Mouse (Mus musculus) gastrocnemius, postnatal 25 days (tissue): ENCODE measurements around the gene Greb1. TPM values are rescaled to one million over a fixed set of nuclear protein-coding genes. Genes with fewer than 3 reads are reported as not detected.

ENCODE experiments used
- DNase-seq: peaks from one replicate; pipeline ENCODE4 v3.0.0; 2022
- long read RNA-seq, 2 experiments: library from polyadenylated mRNA; stranded (forward); transcript quantifications; one replicate each; pipeline ENCODE4 v2.0.0; 2021
- total RNA-seq, 2 experiments: library from RNA; stranded (reverse); gene quantifications; 1 replicate in 1 of 2; 2 replicates in 1 of 2; pipeline ENCODE4 v1.2.3; 2021

The Greb1 gene
- under 1 TPM; 0.56 to 0.67 TPM for total RNA-seq
- long read RNA-seq, experiment 1 = 0 reads
- long read RNA-seq, experiment 2 = 0 reads

DNA sequence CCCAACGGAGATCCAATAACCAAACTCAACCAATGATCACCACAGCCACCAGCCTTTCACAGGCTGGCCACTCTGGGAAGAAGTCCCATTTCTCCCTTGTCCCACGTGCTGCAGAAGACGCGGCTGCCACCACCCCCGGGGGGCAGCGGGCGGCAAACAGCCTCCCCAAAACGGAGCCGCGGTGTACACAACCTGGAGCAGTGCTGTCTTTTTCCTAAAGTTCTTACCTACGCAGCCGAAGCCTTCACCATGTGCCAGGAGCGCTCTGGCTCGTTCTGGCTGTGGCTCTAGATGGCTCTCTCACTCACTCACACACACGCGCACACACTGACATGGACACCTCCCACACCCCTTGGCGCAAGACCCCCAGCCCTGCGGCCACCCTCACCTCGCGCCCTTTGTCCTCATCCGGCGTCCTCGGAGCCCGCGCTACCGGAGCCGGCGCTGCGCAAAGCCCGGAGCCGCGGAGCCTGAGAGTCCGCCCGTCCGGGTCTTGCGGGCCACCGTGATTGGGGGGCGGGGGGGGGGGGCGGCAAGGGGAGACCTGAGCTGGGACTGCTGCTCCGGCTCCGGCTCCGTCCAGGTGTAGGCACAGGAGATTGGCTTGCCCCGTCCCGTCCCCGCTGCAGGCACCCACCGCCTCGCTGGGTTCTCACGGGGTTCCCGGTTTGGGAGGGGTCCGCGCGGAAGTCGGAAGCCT is at the start of gene Greb1:
Greb1 (minus strand) TSS at position 628 of the 700 bp plus-strand sequence.
- no peak for DNase-seq

DNA sequence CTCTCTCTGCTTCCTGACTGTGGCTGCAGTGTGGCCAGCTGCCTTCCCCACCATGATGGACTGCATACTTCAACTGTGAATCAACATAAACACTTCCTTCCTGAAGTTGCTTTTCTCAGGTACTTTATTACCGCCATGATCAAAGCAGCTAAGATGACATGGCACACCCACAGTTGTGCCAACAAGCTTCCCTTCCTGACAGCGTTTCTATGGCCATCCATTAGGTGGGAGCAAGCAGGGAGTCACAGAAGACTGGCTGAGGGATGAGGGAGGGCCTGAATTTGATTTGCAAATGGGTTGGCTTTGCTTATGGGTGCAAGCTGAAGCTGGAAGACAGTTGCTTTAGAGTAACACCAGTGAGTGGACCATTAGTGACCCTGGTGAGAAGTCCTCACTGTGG is 49.1 kb upstream of the Greb1 start:
- DNase-seq = no peak

DNA sequence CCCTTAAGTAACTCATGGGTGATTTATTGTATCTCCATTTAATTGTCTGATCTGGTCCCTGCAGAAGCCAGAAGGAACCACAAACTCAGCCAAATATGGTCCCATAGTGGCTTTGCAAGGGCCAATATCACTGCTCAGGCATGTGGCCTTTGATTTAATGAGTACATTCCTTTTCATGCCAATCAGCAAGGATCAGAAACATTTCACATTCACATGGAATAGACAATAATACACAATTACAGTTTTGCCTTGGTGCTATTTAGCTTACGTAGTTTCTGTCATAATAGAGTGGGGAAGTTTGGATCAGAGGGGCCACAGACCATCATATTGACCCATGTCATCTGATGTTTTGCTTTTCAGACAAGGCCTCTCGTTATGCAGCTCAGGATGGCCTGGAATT is 47.8 kb upstream of the Greb1 start:
- no peak for DNase-seq

DNA sequence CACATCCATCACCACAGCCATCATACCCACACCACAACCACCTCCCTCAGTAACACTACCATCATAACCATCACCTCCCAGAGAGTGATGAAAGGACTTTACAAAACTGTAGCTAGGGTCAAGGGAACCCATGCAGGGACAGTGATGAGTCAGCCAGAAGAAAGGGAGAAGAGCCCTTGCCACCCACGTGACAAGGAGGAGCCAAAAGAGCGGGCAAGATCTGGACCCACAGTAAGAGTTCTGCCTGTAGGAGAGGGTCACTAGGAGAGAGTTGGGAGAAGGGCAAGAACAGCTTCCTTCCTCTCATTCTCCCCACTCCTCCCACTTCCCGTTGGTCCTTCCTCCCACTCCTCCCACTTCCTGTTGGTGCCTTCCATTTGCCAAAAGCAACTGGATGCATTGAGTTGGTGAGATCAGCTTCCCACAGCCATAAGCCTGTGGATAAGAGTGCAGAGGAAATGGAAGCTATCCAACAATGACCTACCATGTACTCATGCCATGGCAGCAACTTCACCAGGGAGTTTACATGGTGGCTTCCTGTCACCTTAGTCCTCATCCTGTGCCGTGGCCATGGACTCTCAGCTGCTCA is 46.6 kb upstream of the Greb1 start:
- no peak for DNase-seq

DNA sequence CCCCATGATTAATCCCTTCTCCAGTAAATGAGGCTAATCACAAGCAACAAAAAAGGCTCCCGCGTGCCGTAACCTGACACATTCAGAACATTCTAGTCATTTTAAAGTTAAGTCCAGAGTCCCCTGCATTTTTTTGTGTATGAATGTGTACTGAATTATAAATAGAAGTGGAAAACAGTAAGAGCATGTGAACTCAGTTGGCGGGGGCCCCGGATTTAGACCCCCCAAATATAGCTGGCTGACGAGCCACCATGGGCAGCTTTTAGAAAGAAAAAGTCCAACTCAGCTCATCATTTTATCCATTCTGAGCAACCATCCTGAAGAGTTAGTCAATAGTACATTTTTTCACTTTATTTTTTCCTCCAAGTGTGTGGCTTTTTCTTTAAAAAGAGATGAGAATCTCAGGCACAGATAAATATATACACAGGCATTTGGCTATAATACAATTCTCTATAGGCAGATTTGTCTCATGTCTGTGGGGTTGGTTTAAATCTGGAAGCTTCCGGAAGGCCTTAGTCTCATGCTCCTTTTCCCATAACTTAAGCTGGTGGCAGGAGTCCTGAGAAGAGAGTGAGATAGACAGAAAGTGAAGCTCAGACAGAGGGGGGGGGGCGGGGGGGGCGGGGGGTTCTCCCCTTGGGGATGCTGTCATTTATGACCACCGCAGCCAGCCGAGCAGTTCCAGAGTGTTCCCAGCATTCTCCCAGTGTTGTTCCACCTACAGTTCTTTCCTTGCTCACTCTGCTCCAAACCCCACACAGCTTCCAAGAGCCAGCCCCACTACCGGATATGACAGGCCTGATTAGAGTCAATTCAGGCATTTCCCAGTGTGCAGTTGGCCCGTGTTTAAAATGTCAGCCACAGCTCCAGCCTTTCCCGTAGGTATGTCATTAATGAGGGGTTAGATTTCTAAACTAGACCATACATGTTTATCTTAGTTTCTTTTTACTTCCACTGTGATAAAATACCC is 44.2 kb upstream of the Greb1 start:
- DNase-seq = no peak

DNA sequence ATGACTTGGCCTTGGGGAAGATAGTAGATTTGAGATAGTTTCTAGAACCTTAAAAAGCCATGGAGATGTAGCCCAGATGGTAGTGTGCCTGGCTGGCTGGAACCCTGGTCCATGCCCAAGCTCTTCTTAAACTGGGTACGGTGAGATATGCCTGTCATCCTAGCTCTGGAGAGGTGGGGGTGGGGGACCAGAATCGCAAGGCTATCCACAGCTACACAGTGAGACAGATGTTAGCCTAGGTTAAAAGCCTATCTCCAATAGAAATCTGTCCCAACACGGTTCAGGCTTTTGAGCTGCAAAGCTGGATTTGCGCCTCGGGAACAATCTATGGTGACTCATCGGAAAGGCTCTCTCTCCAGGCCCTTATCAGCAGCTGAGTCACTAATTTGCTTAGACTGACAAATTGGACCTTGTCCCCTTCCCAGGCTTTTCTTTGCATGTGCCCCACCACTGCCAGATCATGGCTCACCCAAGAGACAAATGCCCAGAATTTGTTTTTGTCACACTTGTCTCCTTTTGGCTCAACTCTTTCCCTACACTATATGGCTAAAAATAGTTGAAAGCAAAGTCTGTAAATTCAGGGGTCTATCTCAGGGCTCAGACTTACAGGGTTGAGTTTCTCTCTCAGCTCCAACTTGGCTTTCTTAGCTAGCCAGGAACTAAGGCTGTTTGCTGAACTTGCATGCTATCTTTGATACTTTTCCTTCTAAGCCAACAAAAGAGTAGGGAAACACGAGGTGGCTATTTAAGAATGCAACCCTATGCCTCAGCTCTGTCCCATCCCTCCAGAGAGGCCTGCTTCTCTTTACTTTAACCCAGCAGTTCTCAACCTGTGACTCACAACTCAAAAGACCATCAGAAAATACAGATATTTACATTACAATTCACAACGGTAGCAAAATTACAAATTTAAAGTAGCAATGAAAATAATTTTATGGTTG is 40.4 kb upstream of the Greb1 start:
- DNase-seq = peak; percentile 32

DNA sequence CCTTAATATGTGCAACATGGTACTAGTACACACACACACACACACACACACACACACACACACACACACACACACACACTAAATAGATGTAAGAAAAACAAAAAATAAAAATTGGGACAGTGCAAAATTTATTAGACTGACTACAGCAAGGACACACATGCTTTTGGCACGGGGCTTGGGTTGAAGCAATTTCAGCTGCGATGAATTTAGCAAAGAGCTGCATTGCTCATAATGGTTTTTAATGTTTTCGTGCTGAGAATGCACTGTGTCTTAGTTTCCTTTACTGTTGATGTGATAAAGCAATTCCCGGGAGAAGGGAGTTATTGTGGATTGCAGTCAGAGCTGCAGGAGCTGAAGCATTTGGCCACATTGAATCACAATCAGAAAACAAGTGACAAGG is 37.1 kb upstream of the Greb1 start:
- no peak for DNase-seq

DNA sequence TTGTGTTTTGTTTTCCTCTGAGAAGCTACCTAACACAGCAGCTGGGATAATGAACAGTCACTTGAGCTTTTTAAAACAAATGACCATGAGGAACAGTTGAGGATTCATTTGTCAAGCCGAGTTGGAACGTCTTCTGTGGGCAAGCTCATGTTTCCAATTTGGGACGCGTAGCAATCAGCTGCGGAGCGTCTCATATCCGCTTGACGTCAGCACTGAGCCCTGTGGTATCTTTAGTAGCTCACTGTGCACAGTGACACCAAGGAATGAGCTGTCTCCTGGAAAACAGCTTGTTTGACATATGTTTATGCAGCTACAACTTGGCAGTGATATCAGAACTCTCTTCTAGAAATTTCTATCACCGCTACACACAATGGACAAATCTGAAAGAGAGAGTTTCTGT is 35.5 kb upstream of the Greb1 start:
- peak; percentile 73 for DNase-seq

DNA sequence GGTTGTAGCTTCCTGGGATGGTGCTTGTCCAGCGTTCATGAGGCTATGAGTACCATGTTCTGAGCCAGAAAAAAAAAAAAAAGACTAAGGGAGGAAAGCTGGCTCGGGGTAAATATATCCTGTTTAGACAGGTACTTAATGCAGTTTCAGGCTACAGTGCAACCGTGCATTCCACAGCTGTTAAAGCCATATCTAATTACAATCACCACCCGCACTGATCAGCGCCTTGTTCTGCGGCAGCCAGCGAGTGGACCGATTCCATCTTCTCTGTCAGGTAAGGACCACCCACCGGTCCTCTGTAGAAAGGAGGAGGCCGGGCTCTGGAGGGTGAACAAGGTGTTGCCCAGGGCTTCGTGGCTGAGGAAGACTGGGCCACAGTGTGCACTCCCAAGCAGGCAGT is 34.0 kb upstream of the Greb1 start:
- DNase-seq = no peak

DNA sequence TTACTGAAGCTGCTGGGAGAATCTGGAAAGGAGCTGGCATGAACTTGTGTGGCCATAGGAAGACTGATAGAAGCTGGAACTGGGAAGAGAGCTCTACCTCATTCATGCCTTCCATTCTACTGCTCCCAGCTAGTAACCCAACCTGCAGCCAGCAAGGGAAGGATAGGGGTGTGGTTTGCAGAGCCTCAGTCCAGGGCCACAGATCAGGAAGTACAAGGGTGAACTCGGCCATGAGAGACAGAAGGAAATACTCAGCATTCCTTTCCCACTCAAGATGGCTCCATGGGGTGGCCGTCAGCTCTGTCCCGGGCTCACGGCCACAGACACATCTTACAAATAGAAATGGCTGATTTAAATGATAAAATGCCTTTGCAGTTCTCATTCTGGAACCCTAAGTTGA is 30.4 kb upstream of the Greb1 start:
- no peak for DNase-seq

DNA sequence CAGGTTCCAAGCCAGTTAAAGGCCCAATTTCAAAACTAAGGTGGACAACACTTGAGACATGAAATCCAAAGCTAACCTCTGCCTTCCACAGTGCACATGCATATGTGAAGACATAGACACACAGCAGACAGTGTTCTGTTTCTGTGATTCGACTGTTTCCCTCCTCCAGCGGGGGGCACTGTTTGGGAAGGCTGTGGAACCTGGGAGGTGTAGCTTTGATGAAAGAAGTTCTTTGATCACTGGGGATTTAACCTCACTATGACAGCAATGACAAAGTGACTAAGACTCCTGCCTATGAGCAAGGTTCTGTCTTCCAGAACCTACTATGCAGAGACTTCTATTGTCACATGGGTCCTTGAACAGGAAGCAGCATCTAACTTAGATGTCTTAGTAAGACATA is 29.1 kb upstream of the Greb1 start:
- no peak for DNase-seq

DNA sequence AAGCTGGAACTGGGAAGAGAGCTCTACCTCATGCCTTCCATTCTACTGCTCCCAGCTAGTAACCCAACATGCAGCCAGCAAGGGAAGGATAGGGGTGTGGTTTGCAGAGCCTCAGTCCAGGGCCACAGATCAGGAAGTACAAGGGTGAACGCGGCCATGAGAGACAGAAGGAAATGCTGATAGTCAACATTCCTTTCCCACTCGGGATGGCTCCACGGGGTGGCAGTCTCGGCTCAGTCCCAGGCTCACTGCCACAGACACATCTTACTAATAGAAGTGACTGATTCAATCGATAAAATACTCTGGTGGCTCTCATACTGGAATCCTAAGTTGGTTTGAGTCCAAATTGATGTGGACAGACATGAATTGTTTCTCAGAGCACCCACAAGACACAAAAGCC is 27.8 kb upstream of the Greb1 start:
- DNase-seq = peak; percentile 40

DNA sequence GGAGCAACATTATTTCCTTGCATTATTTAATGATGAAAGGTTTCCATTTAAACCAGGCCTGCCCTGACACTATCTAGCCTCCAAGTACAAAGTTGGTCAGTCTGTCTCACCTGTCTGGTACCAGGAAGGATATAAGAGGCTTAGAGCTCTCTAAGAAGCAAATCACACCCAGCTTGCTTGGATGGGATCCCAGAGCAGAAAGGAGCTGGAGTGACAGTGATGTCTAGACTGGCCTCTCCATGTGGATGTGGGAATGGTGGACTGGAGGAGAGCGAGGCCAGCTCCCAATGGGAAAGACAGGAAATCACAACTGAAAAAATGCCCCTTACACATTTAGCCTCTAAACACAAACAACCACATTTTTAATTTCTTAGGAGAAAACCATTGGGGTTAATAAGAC is 23.0 kb upstream of the Greb1 start:
- no peak for DNase-seq

DNA sequence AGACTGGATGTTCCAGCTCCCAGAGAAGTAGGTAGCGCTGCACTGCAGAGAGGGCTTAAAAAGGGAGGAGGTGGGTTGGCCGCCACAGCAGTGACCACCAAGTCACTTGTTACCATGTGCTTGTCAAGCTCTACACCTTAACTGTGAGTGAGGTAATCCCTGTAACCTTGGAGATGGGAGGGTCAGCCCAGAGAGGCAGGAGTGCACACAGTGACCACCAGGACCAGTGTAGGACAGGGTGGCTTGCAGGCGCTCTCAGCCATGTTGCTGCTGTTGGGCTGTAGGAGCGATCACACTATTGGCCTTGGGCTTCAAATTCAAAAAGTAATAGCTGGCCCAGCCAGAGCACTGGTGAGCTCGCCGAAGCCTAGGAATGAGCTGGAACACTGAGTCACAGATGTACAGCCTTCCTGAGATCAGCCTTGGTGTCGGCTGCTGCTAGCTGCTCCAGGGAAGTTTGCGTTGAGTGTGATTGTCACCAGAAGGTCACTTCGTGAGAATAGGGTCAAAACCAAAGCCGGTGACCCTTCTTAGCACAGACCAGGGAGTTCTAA is 21.6 kb upstream of the Greb1 start:
- no peak for DNase-seq

DNA sequence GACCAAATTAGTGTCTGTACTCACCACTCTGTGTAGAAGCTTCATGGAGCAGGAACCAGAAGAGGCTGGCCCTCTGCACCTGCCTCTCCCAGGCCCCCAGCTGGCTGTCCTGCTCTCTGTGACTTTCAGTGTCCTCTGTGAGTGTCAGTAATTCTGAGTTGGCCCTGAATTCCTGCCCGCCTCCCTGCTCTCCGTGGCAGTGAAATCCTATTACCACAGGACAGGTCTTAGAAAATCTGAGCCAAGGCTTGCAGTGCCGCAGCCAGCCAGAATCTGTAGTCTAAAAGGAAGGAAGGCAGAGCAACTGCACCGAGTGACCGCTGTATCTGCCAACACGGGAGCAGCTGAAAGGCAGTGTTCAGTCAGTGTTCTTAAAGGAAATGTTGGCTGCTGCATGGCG is 20.1 kb upstream of the Greb1 start:
- peak; percentile 69 for DNase-seq

DNA sequence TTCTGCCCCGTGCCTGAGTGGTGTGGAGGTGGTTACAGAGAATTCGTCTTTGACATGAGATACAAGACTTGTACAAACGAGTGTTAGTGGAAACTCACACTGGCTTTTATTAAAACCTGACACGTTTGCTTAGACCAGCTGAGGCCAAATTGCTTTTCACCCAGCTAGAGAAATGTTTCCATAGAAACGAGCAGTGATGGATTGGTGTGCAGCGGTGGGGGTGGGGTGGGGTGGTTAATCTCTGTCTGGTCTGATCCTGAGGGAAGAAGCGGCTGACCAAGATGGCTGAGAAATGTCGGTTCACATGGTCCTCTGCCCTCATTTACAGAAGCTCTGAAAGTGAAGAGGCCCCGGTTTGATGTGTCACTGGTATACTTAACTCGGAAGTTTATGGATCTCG is 17.8 kb upstream of the Greb1 start:
- DNase-seq = no peak

DNA sequence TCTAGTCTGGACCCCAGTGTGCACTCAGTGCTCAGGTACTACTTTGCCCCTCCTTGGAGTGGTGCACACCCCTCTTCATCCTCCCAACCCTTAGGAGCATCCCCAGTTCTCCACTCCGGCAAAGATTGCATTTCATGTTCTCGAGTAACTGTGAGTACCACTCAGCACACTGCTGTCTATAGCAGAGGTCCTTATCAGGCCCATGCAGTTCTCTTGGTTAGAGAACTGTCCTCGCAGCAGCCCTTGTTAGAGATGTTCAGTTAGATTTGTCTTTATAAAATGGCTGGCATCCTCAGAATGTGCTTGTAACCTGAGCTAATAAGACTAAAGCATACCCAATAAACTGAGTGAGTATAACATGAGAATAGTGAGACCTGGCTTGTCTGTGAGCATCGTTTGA is 16.5 kb upstream of the Greb1 start:
- no peak for DNase-seq

DNA sequence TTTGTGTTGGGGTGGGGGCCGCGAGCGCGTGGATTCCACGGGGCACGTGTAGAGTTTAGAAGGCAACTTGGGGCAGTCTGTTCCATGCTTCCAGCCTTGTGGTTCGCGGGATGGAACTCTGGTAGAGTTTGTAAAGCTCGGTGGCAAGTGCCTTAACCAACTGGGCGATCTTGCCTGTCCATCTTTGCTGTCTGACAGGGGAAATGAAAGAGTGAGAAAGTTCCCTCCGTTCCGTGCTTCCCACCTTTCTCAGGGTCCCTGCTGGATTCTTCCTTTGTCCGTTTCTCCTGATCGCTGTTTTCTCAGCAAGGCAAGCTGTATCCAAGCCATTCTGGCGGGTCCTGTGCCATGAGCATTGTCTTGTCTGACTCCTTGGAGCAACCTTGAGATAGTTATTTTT is 10.8 kb upstream of the Greb1 start:
- no peak for DNase-seq

DNA sequence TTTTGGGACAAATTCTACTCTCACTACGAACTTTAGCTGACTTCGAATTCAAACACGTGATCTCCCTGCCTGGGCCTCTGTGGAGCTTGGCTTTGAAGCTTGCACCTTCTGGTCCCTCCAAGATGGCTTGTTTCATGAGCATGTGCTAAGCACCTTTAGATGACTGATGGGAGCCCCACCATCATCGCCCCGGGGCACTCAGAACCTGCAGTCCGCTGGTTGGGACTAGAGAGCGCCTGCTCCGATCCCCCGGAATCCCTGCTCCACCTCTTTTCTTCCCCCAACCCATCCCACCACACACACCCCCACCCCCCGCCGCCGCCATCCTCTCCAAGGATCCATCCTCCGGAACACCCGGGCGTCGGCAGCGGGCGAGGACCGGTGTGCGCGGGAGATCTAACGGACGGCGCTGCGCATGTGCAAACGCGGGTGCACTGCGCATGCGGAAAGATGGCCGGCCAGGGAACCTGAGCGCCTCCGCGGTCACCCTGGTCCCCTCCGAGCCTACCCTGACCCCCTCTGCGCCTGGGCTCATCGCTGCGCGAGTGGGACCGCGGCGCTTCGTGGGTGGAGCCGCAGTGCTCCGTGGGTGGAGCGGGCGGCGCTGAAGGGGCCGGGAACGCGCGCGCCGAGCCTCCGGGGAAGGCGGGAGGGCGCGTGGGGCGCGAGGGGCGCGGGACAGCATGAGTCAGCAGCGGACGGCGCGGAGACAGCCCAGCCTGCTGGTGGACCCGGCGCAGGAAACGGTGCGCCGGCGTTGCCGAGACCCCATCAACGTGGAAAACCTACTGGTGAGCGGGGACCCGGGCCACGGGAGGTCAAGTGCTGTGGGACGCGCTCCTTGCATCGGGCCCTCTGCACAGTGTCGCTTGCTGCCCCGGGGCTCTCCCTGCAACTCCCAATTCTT is 10.1 kb upstream of the Greb1 start, which contains the start of gene E2f6:
E2f6 (plus strand) TSS at position 439 of the 907 bp plus-strand sequence.
- peak; percentile 80 for DNase-seq

DNA sequence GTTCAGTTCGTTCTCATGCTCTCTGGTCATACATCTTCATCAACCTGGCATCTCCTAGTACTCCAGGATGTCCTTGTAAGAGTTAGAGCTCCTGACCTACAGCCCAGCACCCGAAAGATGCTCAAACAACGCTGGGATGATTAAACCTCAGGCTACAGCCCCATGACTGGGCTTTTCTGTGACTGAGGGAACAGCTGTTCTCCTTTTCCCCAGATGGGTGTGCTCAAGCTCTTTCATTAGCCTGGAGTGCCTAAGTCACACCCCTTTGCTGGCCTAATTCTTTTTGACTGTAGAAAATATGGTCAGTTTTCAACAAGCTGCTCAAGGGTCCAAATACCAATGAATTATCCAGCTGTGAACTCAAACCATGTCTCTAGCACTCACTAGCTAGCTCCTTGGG is 7.4 kb upstream of the Greb1 start:
- DNase-seq = no peak
